Mouse (Mus musculus) heart, embryonic 12.5 days (tissue): ENCODE measurements around the gene Gm37240. TPM values are rescaled to one million over a fixed set of nuclear protein-coding genes. Genes with fewer than 3 reads are reported as not detected.
A peak's percentile ranks its signal among the peaks of the same experiment; 100 is the strongest.

Experiments used
- ATAC-seq: fragments of 200-750 bp; cut with Nextera tagmentation; 2 replicates; pipeline ENCODE4 v1.8.0; 2017; ENCODE audit warnings: moderate TSS enrichment, moderate library complexity; ENCODE audit not compliant: insufficient number of reproducible peaks, low FRiP score
- H3K27ac ChIP-seq: fragments of 300-500 bp; sonication (generic); 2 replicates; pipeline ENCODE4 v1.5.1; 2016; ENCODE audit warnings: mild to moderate bottlenecking, moderate library complexity; ENCODE audit not compliant: poor library complexity, severe bottlenecking
- H3K27me3 ChIP-seq: fragments of 300-500 bp; sonication (generic); replicated peaks from 2 replicates; pipeline ENCODE4 v1.6.1; 2016; ENCODE audit warnings: mild to moderate bottlenecking, moderate library complexity
- H3K36me3 ChIP-seq: fragments of 300-500 bp; sonication (generic); 2 replicates; pipeline ENCODE4 v1.6.1; 2016; ENCODE audit warnings: mild to moderate bottlenecking, moderate library complexity
- H3K4me1 ChIP-seq: fragments of 300-500 bp; sonication (generic); replicated peaks from 2 replicates; pipeline ENCODE4 v1.6.1; 2016; ENCODE audit warnings: mild to moderate bottlenecking
- H3K4me2 ChIP-seq: fragments of 300-500 bp; sonication (generic); 2 replicates; pipeline ENCODE4 v1.6.1; 2016; ENCODE audit warnings: mild to moderate bottlenecking, moderate library complexity
- H3K4me3 ChIP-seq: fragments of 300-500 bp; sonication (generic); 2 replicates; pipeline ENCODE4 v1.5.1; 2016; ENCODE audit warnings: mild to moderate bottlenecking
- H3K9ac ChIP-seq: fragments of 300-500 bp; sonication (generic); 2 replicates; pipeline ENCODE4 v1.6.1; 2016; ENCODE audit warnings: mild to moderate bottlenecking, moderate library complexity
- H3K9me3 ChIP-seq: fragments of 300-500 bp; sonication (generic); replicated peaks from 2 replicates; pipeline ENCODE4 v1.6.1; 2016; ENCODE audit warnings: mild to moderate bottlenecking, moderate library complexity
- WGBS: fragments of 180-500 bp; shearing (Covaris S2); methylation state at CpG from one replicate; pipeline ENCODE4 v1.1.7; 2016; 5-methylcytosine and 5-hydroxymethylcytosine counted together
- polyA plus RNA-seq: library from polyadenylated mRNA; unstranded; fragments of >200 nt; fragmentation: Nextera tagmentation; extraction: Ambion mirVana; gene quantifications from 2 replicates; pipeline ENCODE4 v1.2.1, GENCODE M21; 2016

Gm37240 gene
- polyA plus RNA-seq, 1 experiment from 2014 or later = 4.6 TPM

GRCm38 (mm10) chr3:84748139-84748538 lies 1139.2 kb downstream of the Gm37240 start:
- peaks cover 18% of the 10 kb centered on the region; the same call in 1 of the 2 replicates for H3K27me3 ChIP-seq
- no peak overlapping the region for H3K4me3 ChIP-seq
- H3K4me1 ChIP-seq = 0 out of 2 replicates have a peak, but pooled peaks cover 3% of the 10 kb centered on the region
- no peak for ATAC-seq
- H3K36me3 ChIP-seq = no peaks in the 10 kb centered on the region
- WGBS = 79% methylated on average over 5 of the region's 5 CpGs
- no peak overlapping the region for H3K9ac ChIP-seq
- H3K4me2 ChIP-seq = no peak overlapping the region
- H3K27ac ChIP-seq = no peak overlapping the region
- no peaks in the 10 kb centered on the region for H3K9me3 ChIP-seq

DNA sequence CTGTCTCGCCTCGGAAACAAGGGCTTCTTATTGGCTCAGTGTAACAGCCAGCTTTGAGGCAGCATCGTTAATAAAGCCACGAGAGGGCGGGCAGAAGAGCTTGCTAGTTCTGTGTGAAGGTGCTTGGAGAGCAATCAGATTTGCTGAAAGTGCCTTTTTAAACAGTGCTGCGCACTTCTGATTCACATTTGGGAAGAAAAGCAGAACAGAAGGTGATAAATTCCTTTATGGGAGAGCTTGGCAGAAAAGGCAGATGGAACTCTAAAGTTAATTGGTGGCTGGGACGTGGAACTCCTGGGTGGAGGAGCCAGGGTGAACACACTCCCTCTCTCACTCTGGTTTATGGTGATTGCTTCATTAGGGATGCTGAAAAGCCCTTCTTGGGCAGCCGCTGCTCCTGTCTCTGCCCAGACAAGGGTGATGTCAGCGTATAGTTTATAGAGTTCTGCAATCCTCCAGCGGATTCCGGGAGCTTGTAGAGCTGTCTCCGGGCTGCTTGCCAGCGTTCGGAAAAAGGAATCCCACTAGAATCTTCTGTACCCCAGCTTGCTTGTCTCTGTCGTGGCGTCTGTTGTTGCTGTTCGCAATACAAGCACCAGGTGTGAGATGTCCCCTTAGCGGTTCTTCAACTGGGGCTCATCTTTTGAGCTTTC lies 1141.7 kb downstream of the Gm37240 start:
- ATAC-seq = no peak
- Histone ChIP-seq H3K4me2 (peak overlapping the region; percentile 38), H3K9ac (no peak overlapping the region), H3K9me3 (no peaks in the 10 kb centered on the region), H3K4me3 (no peak overlapping the region), H3K27ac (no peak overlapping the region), H3K36me3 (no peaks in the 10 kb centered on the region), H3K27me3 (peaks cover 18% of the 10 kb centered on the region; the same call in 1 of the 2 replicates), H3K4me1 (0 out of 2 replicates have a peak, but pooled peaks cover 3% of the 10 kb centered on the region)
- 31% methylated on average over 18 of the region's 18 CpGs for WGBS

GRCm38 (mm10) chr3:84744707-84745106 lies 1142.6 kb downstream of the Gm37240 start:
- peaks cover 18% of the 10 kb centered on the region; the same call in 1 of the 2 replicates for H3K27me3 ChIP-seq
- H3K4me3 ChIP-seq = no peak overlapping the region
- no peak overlapping the region for H3K9ac ChIP-seq
- WGBS = 55% methylated on average over 13 of the region's 13 CpGs
- 0 out of 2 replicates have a peak, but pooled peaks cover 3% of the 10 kb centered on the region for H3K4me1 ChIP-seq
- H3K9me3 ChIP-seq = no peaks in the 10 kb centered on the region
- no peaks in the 10 kb centered on the region for H3K36me3 ChIP-seq
- H3K27ac ChIP-seq = no peak overlapping the region
- peak overlapping the region; percentile 19; the same call in 1 of the 2 replicates for H3K4me2 ChIP-seq
- no peak for ATAC-seq

- Histone ChIP-seq H3K9me3 (no peaks in the 10 kb centered on the region), H3K27ac (no peak overlapping the region), H3K27me3 (peaks cover 11% of the 10 kb centered on the region; the same call in 1 of the 2 replicates), H3K4me2 (no peak overlapping the region), H3K4me3 (no peak overlapping the region), H3K9ac (no peak overlapping the region), H3K4me1 (peaks cover 6% of the 10 kb centered on the region; the same call in 1 of the 2 replicates), H3K36me3 (no peaks in the 10 kb centered on the region)
- WGBS = 65% methylated on average over 10 of the region's 10 CpGs
- no peak for ATAC-seq
Observed at GRCm38 (mm10) chr3:84740050-84740596, 1147.2 kb downstream of the Gm37240 start.

- 0 out of 2 replicates have a peak, but pooled peaks cover 10% of the 10 kb centered on the region for H3K27me3 ChIP-seq
- H3K4me1 ChIP-seq = peaks cover 6% of the 10 kb centered on the region; the same call in 1 of the 2 replicates
- 76% methylated on average over 3 of the region's 3 CpGs for WGBS
- no peak overlapping the region for H3K27ac ChIP-seq
- no peak overlapping the region for H3K4me3 ChIP-seq
- no peak overlapping the region for H3K9ac ChIP-seq
- no peak overlapping the region for H3K4me2 ChIP-seq
- ATAC-seq = no peak
- no peaks in the 10 kb centered on the region for H3K36me3 ChIP-seq
- H3K9me3 ChIP-seq = no peaks in the 10 kb centered on the region
Observed at GRCm38 (mm10) chr3:84737137-84737536, 1150.2 kb downstream of the Gm37240 start.

- 56% methylated on average over 10 of the region's 10 CpGs for WGBS
- Histone ChIP-seq H3K9ac (no peak overlapping the region), H3K27ac (no peak overlapping the region), H3K9me3 (no peaks in the 10 kb centered on the region), H3K36me3 (no peaks in the 10 kb centered on the region), H3K4me3 (no peak overlapping the region), H3K4me1 (peaks cover 17% of the 10 kb centered on the region), H3K27me3 (0 out of 2 replicates have a peak, but pooled peaks cover 10% of the 10 kb centered on the region), H3K4me2 (no peak overlapping the region)
- no peak for ATAC-seq
Observed at GRCm38 (mm10) chr3:84735716-84736115, 1151.6 kb downstream of the Gm37240 start.

DNA sequence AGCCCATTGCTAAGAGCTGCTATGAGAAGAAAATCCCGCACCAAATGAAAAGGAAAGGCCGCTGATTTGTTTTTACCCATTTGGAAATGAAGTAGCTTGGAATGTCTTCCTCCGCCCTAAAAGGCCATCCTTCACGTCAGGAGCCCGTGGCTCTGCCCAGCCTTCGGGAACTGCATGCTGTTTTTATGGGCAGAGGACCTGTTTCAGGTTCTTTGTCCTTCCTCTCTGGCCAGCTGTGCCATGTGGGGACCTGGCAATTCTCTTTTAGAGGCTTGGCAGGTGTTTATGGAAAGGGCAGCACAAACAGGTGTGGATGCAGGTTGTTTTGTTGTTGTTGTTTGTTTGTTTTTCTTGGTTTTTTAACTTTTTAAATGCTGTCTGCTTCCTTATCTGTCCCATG lies 1154.8 kb downstream of the Gm37240 start:
- Histone ChIP-seq H3K4me2 (peak overlapping the region; percentile 70), H3K36me3 (no peaks in the 10 kb centered on the region), H3K9me3 (no peaks in the 10 kb centered on the region), H3K27ac (no peak overlapping the region), H3K4me3 (peak overlapping the region; percentile 40), H3K27me3 (0 out of 2 replicates have a peak, but pooled peaks cover 10% of the 10 kb centered on the region), H3K4me1 (peaks cover 17% of the 10 kb centered on the region), H3K9ac (no peak overlapping the region)
- WGBS = 15% methylated on average over 6 of the region's 6 CpGs
- no peak for ATAC-seq

DNA sequence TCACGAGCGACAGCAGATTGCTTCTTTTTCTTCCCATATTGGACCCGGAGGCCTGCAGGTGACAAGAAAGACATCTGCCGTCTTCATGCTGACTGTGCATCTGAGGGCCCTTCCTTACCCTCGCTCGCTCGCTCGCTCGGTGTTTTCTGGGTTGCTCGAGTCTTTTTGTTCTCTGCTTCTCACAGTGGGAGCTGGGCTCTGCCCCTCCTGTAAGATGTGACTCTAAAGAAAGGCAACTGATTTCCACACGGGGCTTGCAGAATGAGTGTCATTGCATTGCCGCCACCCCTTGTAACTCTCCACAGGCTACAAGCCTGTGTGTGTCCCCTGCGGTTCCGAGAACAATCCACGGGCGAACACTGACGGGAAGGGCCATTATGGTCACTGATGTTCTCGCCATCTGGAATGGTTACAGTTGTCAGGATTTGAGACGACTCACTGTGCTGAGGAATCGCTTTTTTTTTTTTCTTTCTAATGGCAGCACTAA lies 1155.3 kb downstream of the Gm37240 start:
- Histone ChIP-seq H3K27me3 (0 out of 2 replicates have a peak, but pooled peaks cover 10% of the 10 kb centered on the region), H3K27ac (no peak overlapping the region), H3K4me2 (peak overlapping the region; percentile 70), H3K4me1 (peaks cover 17% of the 10 kb centered on the region), H3K36me3 (no peaks in the 10 kb centered on the region), H3K4me3 (peak overlapping the region; percentile 40), H3K9ac (peak overlapping the region; percentile 40), H3K9me3 (no peaks in the 10 kb centered on the region)
- ATAC-seq = no peak
- WGBS = 4% methylated on average over 20 of the region's 20 CpGs

DNA sequence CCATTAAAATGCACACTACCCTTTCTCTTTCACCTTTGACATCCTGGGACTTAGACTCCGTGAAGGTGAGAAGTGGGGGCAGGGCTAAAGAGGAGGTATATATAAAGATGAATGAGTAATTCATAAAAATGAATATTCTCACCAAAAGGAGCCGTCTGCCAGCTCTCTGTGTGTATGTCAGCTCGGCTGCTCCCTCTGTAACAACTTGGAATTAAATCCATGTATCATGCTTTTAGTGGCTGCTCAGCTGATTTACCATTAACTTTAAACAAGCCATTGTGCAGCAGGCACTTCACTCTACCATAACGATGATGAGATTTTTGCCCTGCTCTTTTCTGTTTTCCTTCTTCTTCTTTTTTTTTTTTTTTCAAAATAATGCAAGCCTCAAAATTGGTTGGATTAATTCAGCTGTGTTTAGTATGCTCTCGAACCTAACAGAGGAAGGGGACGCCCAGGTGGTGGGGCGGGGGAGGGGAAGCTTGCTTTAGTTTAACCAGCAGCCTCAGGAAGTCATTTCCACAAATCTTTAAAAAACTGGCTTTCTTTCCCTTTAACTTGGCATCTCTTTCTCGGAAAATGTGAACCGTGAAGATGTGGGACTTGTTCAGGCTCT lies 1155.8 kb downstream of the Gm37240 start:
- no peak for ATAC-seq
- Histone ChIP-seq H3K4me3 (peak overlapping the region; percentile 40), H3K4me2 (peak overlapping the region; percentile 70), H3K36me3 (no peaks in the 10 kb centered on the region), H3K27ac (no peak overlapping the region), H3K27me3 (0 out of 2 replicates have a peak, but pooled peaks cover 10% of the 10 kb centered on the region), H3K9me3 (no peaks in the 10 kb centered on the region), H3K4me1 (peaks cover 17% of the 10 kb centered on the region), H3K9ac (peak overlapping the region; percentile 40)
- WGBS = 26% methylated on average over 9 of the region's 9 CpGs

- Histone ChIP-seq H3K36me3 (no peaks in the 10 kb centered on the region), H3K4me2 (no peak overlapping the region), H3K9me3 (no peaks in the 10 kb centered on the region), H3K4me3 (no peak overlapping the region), H3K27me3 (0 out of 2 replicates have a peak, but pooled peaks cover 10% of the 10 kb centered on the region), H3K27ac (no peak overlapping the region), H3K4me1 (peaks cover 17% of the 10 kb centered on the region), H3K9ac (no peak overlapping the region)
- 47% methylated on average over 5 of the region's 5 CpGs for WGBS
- ATAC-seq = no peak
Observed at GRCm38 (mm10) chr3:84731003-84731402, 1156.3 kb downstream of the Gm37240 start.

GRCm38 (mm10) chr3:84729806-84730205 lies 1157.5 kb downstream of the Gm37240 start:
- ATAC-seq = no peak
- Histone ChIP-seq H3K36me3 (no peaks in the 10 kb centered on the region), H3K27ac (no peak overlapping the region), H3K27me3 (0 out of 2 replicates have a peak, but pooled peaks cover 8% of the 10 kb centered on the region), H3K9me3 (no peaks in the 10 kb centered on the region), H3K4me3 (no peak overlapping the region), H3K4me2 (no peak overlapping the region), H3K4me1 (peaks cover 12% of the 10 kb centered on the region; the same call in 1 of the 2 replicates), H3K9ac (no peak overlapping the region)
- 67% methylated on average over 6 of the region's 6 CpGs for WGBS
